Mouse (Mus musculus): ENCODE results near the gene Pkmyt1. TPM values are rescaled to one million over a fixed set of nuclear protein-coding genes. Genes with fewer than 3 reads are reported as not detected.

The Pkmyt1 gene
- polyA plus RNA-seq, 1 experiment: 10.3 TPM

DNA sequence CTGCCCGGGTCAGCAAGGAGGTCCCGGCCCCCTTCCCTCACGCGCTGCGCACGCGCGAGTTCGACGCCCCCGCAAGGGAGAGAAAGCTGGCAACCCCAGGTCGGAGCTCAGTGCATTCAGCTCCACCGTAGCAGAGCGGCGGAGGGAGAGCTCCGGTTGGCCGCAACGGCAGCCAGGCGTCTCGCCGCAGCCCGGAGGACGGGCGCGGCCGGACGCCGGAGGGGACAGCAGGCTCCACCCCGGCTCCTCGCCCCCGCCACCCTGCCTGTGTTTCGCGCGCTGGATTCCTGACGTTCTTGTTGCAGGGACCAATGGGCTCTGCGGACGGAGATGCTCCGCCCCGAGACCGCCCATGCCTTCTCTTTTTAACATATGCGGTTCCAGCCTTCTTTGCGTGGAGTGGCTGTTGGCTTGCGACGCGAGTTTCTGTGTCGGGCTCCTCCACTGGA is 14.0 kb downstream of the Pkmyt1 start:
- peak; percentile 94 to 96 for DNase-seq
- TF ChIP-seq CTCF (IDR thresholded peaks at IDR 0.05; ENCODE audit: borderline replicate concordance, insufficient read depth, low read depth, low read length): no peak
- peak; percentile 81 for TF ChIP-seq POLR2A (IDR thresholded peaks at IDR 0.05; ENCODE audit: borderline replicate concordance, insufficient read depth, low read length)
- under 1% methylated on average over 46 of the region's 46 CpGs for WGBS
- peak overlapping the region; percentile 83 for H3K4me3 ChIP-seq (replicated peaks; ENCODE audit: insufficient read depth, low read depth, low read length)
- peak overlapping the region; percentile 71 for H3K27ac ChIP-seq (ENCODE audit: insufficient read depth, low read length)
- no peaks in the 10 kb centered on the region for H3K27me3 ChIP-seq (ENCODE audit: control insufficient read depth, insufficient read depth, low read length)
- peaks cover 9% of the 10 kb centered on the region; the same call in 1 of the 2 replicates for H3K4me1 ChIP-seq (ENCODE audit: control insufficient read depth, insufficient read depth, low read length)

GRCm38 (mm10) chr17:23740598-23741021 is 14.5 kb downstream of the Pkmyt1 start, which contains the start of gene Paqr4:
Paqr4 (minus strand) TSS chr17:23740867.
- TF ChIP-seq CTCF (IDR thresholded peaks at IDR 0.05; ENCODE audit: borderline replicate concordance, insufficient read depth, low read depth, low read length) (no peak), POLR2A (IDR thresholded peaks at IDR 0.05; ENCODE audit: borderline replicate concordance, insufficient read depth, low read length) (no peak)
- H3K4me1 ChIP-seq (ENCODE audit: control insufficient read depth, insufficient read depth, low read length): peaks cover 9% of the 10 kb centered on the region; the same call in 1 of the 2 replicates
- peak within 1 kb of the TSS; percentile 83 for H3K4me3 ChIP-seq (replicated peaks; ENCODE audit: insufficient read depth, low read depth, low read length)
- H3K27ac ChIP-seq (ENCODE audit: insufficient read depth, low read length): peak within 1 kb of the TSS; percentile 71
- peak in 1 of 2 experiments; percentile 52 for DNase-seq
- no peaks in the 10 kb centered on the region; the same call in 1 of the 2 replicates for H3K27me3 ChIP-seq (ENCODE audit: control insufficient read depth, insufficient read depth, low read length)
- 3% methylated on average over 13 of the region's 13 CpGs for whole genome bisulfite sequencing

GRCm38 (mm10) chr17:23741359-23742209 is 15.4 kb downstream of the Pkmyt1 start:
- TF ChIP-seq CTCF (IDR thresholded peaks at IDR 0.05; ENCODE audit: borderline replicate concordance, insufficient read depth, low read depth, low read length) (no peak), POLR2A (IDR thresholded peaks at IDR 0.05; ENCODE audit: borderline replicate concordance, insufficient read depth, low read length) (no peak)
- no peak overlapping the region for H3K4me3 ChIP-seq (replicated peaks; ENCODE audit: insufficient read depth, low read depth, low read length)
- DNase-seq: no peak
- H3K4me1 ChIP-seq (ENCODE audit: control insufficient read depth, insufficient read depth, low read length): peaks cover 9% of the 10 kb centered on the region; the same call in 1 of the 2 replicates
- no peak overlapping the region for H3K27ac ChIP-seq (ENCODE audit: insufficient read depth, low read length)
- WGBS: 50% methylated on average over 38 of the region's 38 CpGs
- H3K27me3 ChIP-seq (ENCODE audit: control insufficient read depth, insufficient read depth, low read length): no peaks in the 10 kb centered on the region; the same call in 1 of the 2 replicates

- no peak overlapping the region for H3K4me3 ChIP-seq (replicated peaks; ENCODE audit: insufficient read depth, low read depth, low read length)
- no peaks in the 10 kb centered on the region; the same call in 1 of the 2 replicates for H3K27me3 ChIP-seq (ENCODE audit: control insufficient read depth, insufficient read depth, low read length)
- 8% methylated on average over 44 of the region's 44 CpGs for WGBS
- no peak for DNase-seq
- H3K4me1 ChIP-seq (ENCODE audit: control insufficient read depth, insufficient read depth, low read length): peaks cover 9% of the 10 kb centered on the region; the same call in 1 of the 2 replicates
- no peak overlapping the region for H3K27ac ChIP-seq (ENCODE audit: insufficient read depth, low read length)
- TF ChIP-seq POLR2A (IDR thresholded peaks at IDR 0.05; ENCODE audit: borderline replicate concordance, insufficient read depth, low read length) (no peak), CTCF (IDR thresholded peaks at IDR 0.05; ENCODE audit: borderline replicate concordance, insufficient read depth, low read depth, low read length) (no peak)
Observed at GRCm38 (mm10) chr17:23742210-23742793, 16.2 kb downstream of the Pkmyt1 start.

GRCm38 (mm10) chr17:23742941-23743340 is 16.8 kb downstream of the Pkmyt1 start:
- TF ChIP-seq POLR2A (IDR thresholded peaks at IDR 0.05; ENCODE audit: borderline replicate concordance, insufficient read depth, low read length): no peak
- no peak for DNase-seq
- Histone ChIP-seq H3K4me1 (ENCODE audit: control insufficient read depth, insufficient read depth, low read length) (peaks cover 8% of the 10 kb centered on the region; the same call in 1 of the 2 replicates), H3K4me3 (replicated peaks; ENCODE audit: insufficient read depth, low read depth, low read length) (no peak overlapping the region), H3K27ac (ENCODE audit: insufficient read depth, low read length) (no peak overlapping the region), H3K27me3 (ENCODE audit: control insufficient read depth, insufficient read depth, low read length) (no peaks in the 10 kb centered on the region; the same call in 1 of the 2 replicates)
- WGBS: 69% methylated on average over 12 of the region's 12 CpGs

- Histone ChIP-seq H3K27me3 (ENCODE audit: control insufficient read depth, insufficient read depth, low read length) (no peaks in the 10 kb centered on the region; the same call in 1 of the 2 replicates), H3K4me3 (replicated peaks; ENCODE audit: insufficient read depth, low read depth, low read length) (no peak overlapping the region), H3K27ac (ENCODE audit: insufficient read depth, low read length) (no peak overlapping the region), H3K4me1 (ENCODE audit: control insufficient read depth, insufficient read depth, low read length) (0 out of 2 replicates have a peak, but pooled peaks cover 6% of the 10 kb centered on the region)
- TF ChIP-seq POLR2A (IDR thresholded peaks at IDR 0.05; ENCODE audit: borderline replicate concordance, insufficient read depth, low read length) (no peak), CTCF (IDR thresholded peaks at IDR 0.05; ENCODE audit: borderline replicate concordance, insufficient read depth, low read depth, low read length) (no peak)
- no peak for DNase-seq
- 72% methylated on average over 8 of the region's 8 CpGs for WGBS
Observed at GRCm38 (mm10) chr17:23744076-23744475, 17.9 kb downstream of the Pkmyt1 start.

DNA sequence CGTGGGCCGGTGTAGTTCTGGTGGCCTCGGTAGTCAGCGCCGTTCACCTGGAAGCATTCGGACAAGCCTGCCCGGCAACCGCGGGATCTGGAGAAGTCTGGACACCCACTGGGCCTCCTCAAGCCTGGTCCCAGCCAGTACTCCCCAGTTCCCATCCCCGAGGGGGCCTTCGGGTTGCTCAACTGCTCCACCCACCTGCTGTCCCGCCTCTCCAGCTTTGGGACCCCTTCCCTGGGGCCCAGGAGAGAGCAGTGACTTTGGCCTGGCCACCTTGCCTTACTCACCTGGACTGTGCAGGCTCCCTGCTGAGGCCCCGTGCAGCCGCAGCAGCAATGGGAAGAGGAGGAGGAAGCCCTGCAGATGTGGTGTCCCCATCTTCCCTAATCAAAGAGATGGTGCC is 18.5 kb downstream of the Pkmyt1 start:
- WGBS: 13% methylated on average over 14 of the region's 14 CpGs
- no peak for DNase-seq
- 0 out of 2 replicates have a peak, but pooled peaks cover 12% of the 10 kb centered on the region for H3K4me1 ChIP-seq (ENCODE audit: control insufficient read depth, insufficient read depth, low read length)
- TF ChIP-seq POLR2A (IDR thresholded peaks at IDR 0.05; ENCODE audit: borderline replicate concordance, insufficient read depth, low read length) (no peak), CTCF (IDR thresholded peaks at IDR 0.05; ENCODE audit: borderline replicate concordance, insufficient read depth, low read depth, low read length) (no peak)
- H3K27me3 ChIP-seq (ENCODE audit: control insufficient read depth, insufficient read depth, low read length): no peaks in the 10 kb centered on the region; the same call in 1 of the 2 replicates
- no peak overlapping the region for H3K27ac ChIP-seq (ENCODE audit: insufficient read depth, low read length)
- H3K4me3 ChIP-seq (replicated peaks; ENCODE audit: insufficient read depth, low read depth, low read length): no peak overlapping the region

Measured in cerebellum, adult 2 months (tissue).